Comparison of ENCODE assay signal across 8 mouse cellular contexts in the genomic region with DNA sequence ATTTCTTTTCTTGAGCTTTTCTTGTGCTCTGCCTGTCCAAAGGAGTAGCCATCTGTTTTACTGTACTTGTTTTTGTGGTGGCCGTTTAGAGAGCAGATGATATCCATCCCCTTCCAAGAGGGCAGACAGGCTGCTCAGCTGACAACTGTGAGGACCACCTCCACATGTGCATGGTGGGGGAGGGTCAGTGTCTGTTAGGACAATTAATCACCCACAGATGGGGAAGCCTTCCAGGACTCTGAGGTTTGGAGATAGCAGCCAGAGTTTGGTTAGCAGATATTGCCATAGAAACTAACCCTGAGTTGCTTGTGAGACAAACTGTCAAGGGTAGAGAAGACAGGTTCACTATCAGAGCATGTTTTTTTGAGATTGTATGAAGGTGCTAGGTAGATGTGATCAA. TPM values are rescaled to one million over a fixed set of nuclear protein-coding genes. Genes with fewer than 3 reads are reported as not detected.
DNase-seq lines count a peak whose midpoint lies in the region; ATAC-seq and TF ChIP-seq lines count a peak whose summit lies in the region.

No protein-coding gene starts in this region.

- WGBS in embryonic facial prominence, embryonic 10.5 days, result 38% methylated on average over 1 of the region's 1 CpGs
- 35% methylated on average over 1 of the region's 1 CpGs for WGBS in limb, embryonic 12.5 days
- 50% methylated on average over 1 of the region's 1 CpGs for whole genome bisulfite sequencing in neural tube, embryonic 15.5 days

- no peak overlapping the region; the same call in 1 of the 2 replicates for H3K4me3 ChIP-seq in layer of hippocampus, adult 2 months
- H3K4me3 ChIP-seq in embryonic facial prominence, embryonic 10.5 days, result peak overlapping the region; percentile 82
- H3K4me3 ChIP-seq in limb, embryonic 12.5 days (replicated peaks), result peak overlapping the region; percentile 60; the same call in 1 of the 2 replicates
- H3K4me3 ChIP-seq in neural tube, embryonic 15.5 days (replicated peaks), result no peak overlapping the region

- H3K4me2 ChIP-seq in limb, embryonic 12.5 days, result peak overlapping the region; percentile 71
- peak overlapping the region; percentile 81 for H3K4me2 ChIP-seq in neural tube, embryonic 15.5 days

- H3K36me3 ChIP-seq in embryonic facial prominence, embryonic 10.5 days (replicated peaks), result peaks cover 44% of the 10 kb centered on the region
- H3K36me3 ChIP-seq in limb, embryonic 12.5 days, result peaks cover 27% of the 10 kb centered on the region
- H3K36me3 ChIP-seq in neural tube, embryonic 15.5 days, result peaks cover 12% of the 10 kb centered on the region; the same call in 1 of the 2 replicates

- H3K27ac ChIP-seq in layer of hippocampus, adult 2 months, result 0 out of 2 replicates have a peak overlapping the region, but pooled peaks have one; percentile 7
- no peak overlapping the region for H3K27ac ChIP-seq in embryonic facial prominence, embryonic 10.5 days (replicated peaks)
- no peak overlapping the region for H3K27ac ChIP-seq in limb, embryonic 12.5 days
- no peak overlapping the region for H3K27ac ChIP-seq in neural tube, embryonic 15.5 days (replicated peaks)

- H3K9ac ChIP-seq in limb, embryonic 12.5 days (replicated peaks), result no peak overlapping the region
- no peak overlapping the region for H3K9ac ChIP-seq in neural tube, embryonic 15.5 days (replicated peaks)

- peaks cover 25% of the 10 kb centered on the region for H3K27me3 ChIP-seq in embryonic facial prominence, embryonic 10.5 days (replicated peaks; ENCODE audit: low read depth, poor library complexity, severe bottlenecking)
- H3K27me3 ChIP-seq in limb, embryonic 12.5 days, result no peaks in the 10 kb centered on the region
- 0 out of 2 replicates have a peak, but pooled peaks cover 7% of the 10 kb centered on the region for H3K27me3 ChIP-seq in neural tube, embryonic 15.5 days (replicated peaks)

- no peak for DNase-seq in layer of hippocampus, adult 2 months (ENCODE audit: low spot score in 2 of 2)
- no peak for DNase-seq in layer of hippocampus, postnatal 10 days (ENCODE audit: low spot score in 2 of 2)
- DNase-seq in embryonic facial prominence, embryonic 10.5 days (ENCODE audit: low spot score), result peak; percentile 35
- DNase-seq in adrenal gland, postnatal 10 days, result no peak
- DNase-seq in spleen, postnatal 36 days (ENCODE audit: low spot score in 2 of 2), result no peak
- no peak for DNase-seq in adrenal gland, adult 2 months

- no peaks in the 10 kb centered on the region for H3K9me3 ChIP-seq in embryonic facial prominence, embryonic 10.5 days
- H3K9me3 ChIP-seq in limb, embryonic 12.5 days, result no peaks in the 10 kb centered on the region
- H3K9me3 ChIP-seq in neural tube, embryonic 15.5 days (replicated peaks), result no peaks in the 10 kb centered on the region

- H3K4me1 ChIP-seq in embryonic facial prominence, embryonic 10.5 days, result peaks cover 33% of the 10 kb centered on the region
- peaks cover 35% of the 10 kb centered on the region for H3K4me1 ChIP-seq in limb, embryonic 12.5 days (replicated peaks)
- peaks cover 53% of the 10 kb centered on the region for H3K4me1 ChIP-seq in neural tube, embryonic 15.5 days

- no peak for ATAC-seq in limb, embryonic 12.5 days (ENCODE audit: insufficient number of reproducible peaks, insufficient read depth, low FRiP score, low TSS enrichment, low read depth)
- no peak for ATAC-seq in neural tube, embryonic 15.5 days (ENCODE audit: low FRiP score)

- TF ChIP-seq CTCF in layer of hippocampus, adult 2 months (conservative IDR thresholded peaks at IDR 0.05), result no peak

RNA-seq across cellular contexts. Expression of a gene that starts 1.7 kb away (rescaled TPM):
- 100 to 1,000 TPM; 101 TPM for total RNA-seq in layer of hippocampus, adult 2 months (2021)
- 100 to 1,000 TPM; 108 TPM for total RNA-seq in layer of hippocampus, postnatal 10 days (2021)
- polyA plus RNA-seq in embryonic facial prominence, embryonic 10.5 days (2016; fragmentation: Nextera tagmentation; extraction: Ambion mirVana), result 64.9 and 72.8 TPM in 2 replicates
- polyA plus RNA-seq in limb, embryonic 12.5 days (2016; fragmentation: Nextera tagmentation; extraction: Ambion mirVana), result 87.7 and 88.5 TPM in 2 replicates
- 86.2 and 89.1 TPM in 2 replicates for polyA plus RNA-seq in neural tube, embryonic 15.5 days (2015; fragmentation: Nextera tagmentation; extraction: Ambion mirVana)
- 10 to 100 TPM; 30.6 to 47.9 TPM for total RNA-seq in adrenal gland, postnatal 10 days (2021)
- 10 to 100 TPM; 45.5 to 49.8 TPM for total RNA-seq in adrenal gland, adult 2 months (2021)
- 55.3 and 68.2 TPM in 2 replicates for polyA plus RNA-seq in adrenal gland, adult 2 months (2012; rRNA removed)

RNA-seq across cellular contexts. Expression of a gene that starts 28.4 kb away (rescaled TPM):
- 10 to 100 TPM; 76.7 to 81.8 TPM for total RNA-seq in layer of hippocampus, adult 2 months (2021)
- total RNA-seq in layer of hippocampus, postnatal 10 days (2021), result 10 to 100 TPM; 66.2 to 69.6 TPM
- 50.3 and 50.5 TPM in 2 replicates for polyA plus RNA-seq in embryonic facial prominence, embryonic 10.5 days (2016; fragmentation: Nextera tagmentation; extraction: Ambion mirVana)
- polyA plus RNA-seq in limb, embryonic 12.5 days (2016; fragmentation: Nextera tagmentation; extraction: Ambion mirVana), result 43.2 and 44.2 TPM in 2 replicates
- polyA plus RNA-seq in neural tube, embryonic 15.5 days (2015; fragmentation: Nextera tagmentation; extraction: Ambion mirVana), result 46.1 and 47.3 TPM in 2 replicates
- 10 to 100 TPM; 42.7 to 55.3 TPM for total RNA-seq in adrenal gland, postnatal 10 days (2021)
- total RNA-seq in adrenal gland, adult 2 months (2021), result 10 to 100 TPM; 53.9 to 65.4 TPM
- 138 and 157 TPM in 2 replicates for polyA plus RNA-seq in adrenal gland, adult 2 months (2012; rRNA removed)

RNA-seq across cellular contexts. Expression of a gene that starts 36.0 kb away (rescaled TPM):
- 1 to 10 TPM; 2.5 to 2.7 TPM for total RNA-seq in layer of hippocampus, adult 2 months (2021)
- 1 to 10 TPM; 4.7 to 5.0 TPM for total RNA-seq in layer of hippocampus, postnatal 10 days (2021)
- 9.3 and 10.5 TPM in 2 replicates for polyA plus RNA-seq in embryonic facial prominence, embryonic 10.5 days (2016; fragmentation: Nextera tagmentation; extraction: Ambion mirVana)
- 41.0 and 46.3 TPM in 2 replicates for polyA plus RNA-seq in limb, embryonic 12.5 days (2016; fragmentation: Nextera tagmentation; extraction: Ambion mirVana)
- 2.7 and 3.8 TPM in 2 replicates for polyA plus RNA-seq in neural tube, embryonic 15.5 days (2015; fragmentation: Nextera tagmentation; extraction: Ambion mirVana)
- 10 to 100 TPM; 15.0 to 16.7 TPM for total RNA-seq in adrenal gland, postnatal 10 days (2021)
- 10 to 100 TPM in 1 of 2 experiments, 1 to 10 TPM in 1; 8.4 to 15.9 TPM for total RNA-seq in adrenal gland, adult 2 months (2021)
- 61.7 and 75.1 TPM in 2 replicates for polyA plus RNA-seq in adrenal gland, adult 2 months (2012; rRNA removed)

Comparison
In these comparisons a context has a peak if more than half of its experiments do, and no peak if none do; other contexts are left out.
1. H3K4me3 ChIP-seq: peak in embryonic facial prominence, embryonic 10.5 days (single experiment) and limb, embryonic 12.5 days (single experiment); none in layer of hippocampus, adult 2 months (single experiment) and neural tube, embryonic 15.5 days (single experiment).